Mouse (Mus musculus): ENCODE data around the gene Map2k5. TPM values are rescaled to one million over a fixed set of nuclear protein-coding genes. Genes with fewer than 3 reads are reported as not detected.

The Map2k5 gene
- total RNA-seq, 2 experiments from 2014 or later: 13.4 to 15.1 TPM

DNA sequence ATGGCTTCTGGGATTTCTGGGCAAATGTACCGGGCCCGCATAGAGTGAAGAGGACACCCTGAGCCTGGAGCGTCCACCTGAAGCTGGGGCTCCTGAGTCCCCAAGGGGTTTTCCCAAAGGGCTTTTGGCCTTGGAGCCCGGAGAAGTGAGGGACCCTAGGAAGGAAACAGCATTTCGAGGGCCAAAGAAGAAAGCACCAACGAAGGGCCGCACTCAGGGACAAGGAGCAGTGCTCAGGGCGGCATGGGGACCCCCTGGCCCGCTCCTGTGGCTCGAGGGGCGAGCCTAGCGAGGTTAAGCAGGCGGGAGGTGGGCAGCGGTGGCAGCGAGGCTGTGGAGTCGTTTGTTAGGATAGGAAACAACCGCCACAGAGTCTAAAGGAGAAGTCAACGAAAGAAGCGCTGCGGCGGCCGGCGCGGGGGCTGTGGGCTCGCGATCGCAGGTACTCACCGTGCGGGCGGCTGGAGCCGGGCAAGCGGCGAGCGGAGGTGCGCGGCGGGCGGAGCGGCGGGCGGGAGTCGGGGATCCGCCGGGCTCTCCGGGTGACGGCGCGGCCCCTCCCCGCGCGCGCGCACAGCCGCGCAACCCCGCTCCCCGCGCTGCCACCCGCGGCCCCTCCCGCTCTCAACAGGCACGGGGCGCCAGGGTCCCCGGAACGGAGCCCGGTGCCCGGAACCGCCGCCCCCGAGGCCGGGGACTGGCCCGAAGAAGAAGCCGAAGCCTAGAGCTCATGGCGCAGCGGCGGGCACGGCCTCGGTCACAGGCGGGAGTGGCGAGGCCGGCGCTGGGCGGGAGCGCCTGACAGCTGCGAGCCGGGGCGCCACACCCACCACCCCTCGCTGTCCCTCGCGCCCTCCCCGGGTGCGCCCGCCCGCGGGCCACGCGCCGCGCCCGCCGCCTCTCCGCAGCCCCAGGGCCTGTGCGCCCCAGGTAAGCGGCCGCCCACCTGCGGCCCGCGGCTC lies 229.0 kb downstream of the Map2k5 start, which contains the start of gene Skor1:
Gene Skor1 (minus strand): TSS at position 552 of the 962 bp plus-strand sequence.
- intact Hi-C loops (cut with DNase I): no loop called here
- no peak for DNase-seq

DNA sequence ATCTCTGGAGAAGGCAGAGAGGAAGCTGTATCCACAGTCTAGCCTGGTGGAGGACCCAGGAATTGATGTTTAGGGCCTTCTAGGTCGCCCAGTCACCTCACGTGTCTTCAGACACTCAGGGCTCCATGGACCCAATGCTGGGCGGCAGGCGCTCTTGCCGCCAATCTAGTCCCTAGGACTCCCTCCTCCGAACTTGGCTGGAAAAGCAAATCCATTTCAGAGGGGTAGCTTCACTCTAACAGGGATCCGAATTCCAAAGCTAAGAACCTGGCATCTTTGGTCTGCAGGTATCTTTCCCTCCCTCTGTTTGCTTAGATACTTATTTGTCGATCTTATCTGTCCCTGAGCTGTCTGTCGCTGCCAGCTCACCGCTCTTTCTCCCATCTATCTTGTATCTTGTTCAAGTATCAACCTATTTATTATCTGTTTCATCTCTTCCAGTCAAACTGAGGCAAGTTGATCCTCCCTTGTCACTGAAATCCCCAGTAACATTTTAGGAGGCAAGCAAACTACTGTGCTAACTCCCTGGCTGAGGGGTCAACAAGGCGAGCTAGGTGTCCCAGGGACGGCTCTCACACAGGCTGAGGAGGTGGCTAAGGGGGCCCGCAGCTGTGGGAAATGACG lies 229.8 kb downstream of the Map2k5 start:
- intact Hi-C loops (cut with DNase I): no loop called here
- no peak for DNase-seq

DNA sequence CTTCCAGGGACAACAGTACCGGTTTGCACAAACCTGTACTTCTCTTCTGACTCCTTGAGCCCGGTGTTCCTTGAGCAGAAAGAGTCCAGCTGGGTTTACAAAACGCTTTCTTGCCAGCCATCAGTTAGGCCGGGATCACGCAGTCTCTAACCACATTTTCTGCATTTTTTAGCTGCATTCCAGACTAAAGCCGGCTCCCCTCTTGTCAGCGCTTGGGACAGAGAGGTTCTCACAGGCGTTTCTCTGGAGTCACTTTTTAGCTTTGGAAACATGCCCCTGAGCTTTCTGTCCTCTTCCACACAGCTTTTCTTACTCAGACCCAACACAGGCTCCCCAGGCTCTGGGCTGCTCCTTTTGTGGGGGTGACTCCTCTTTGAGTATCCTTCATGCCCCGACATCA lies 230.4 kb downstream of the Map2k5 start:
- intact Hi-C loops (cut with DNase I): no loop called here
- DNase-seq: no peak

DNA sequence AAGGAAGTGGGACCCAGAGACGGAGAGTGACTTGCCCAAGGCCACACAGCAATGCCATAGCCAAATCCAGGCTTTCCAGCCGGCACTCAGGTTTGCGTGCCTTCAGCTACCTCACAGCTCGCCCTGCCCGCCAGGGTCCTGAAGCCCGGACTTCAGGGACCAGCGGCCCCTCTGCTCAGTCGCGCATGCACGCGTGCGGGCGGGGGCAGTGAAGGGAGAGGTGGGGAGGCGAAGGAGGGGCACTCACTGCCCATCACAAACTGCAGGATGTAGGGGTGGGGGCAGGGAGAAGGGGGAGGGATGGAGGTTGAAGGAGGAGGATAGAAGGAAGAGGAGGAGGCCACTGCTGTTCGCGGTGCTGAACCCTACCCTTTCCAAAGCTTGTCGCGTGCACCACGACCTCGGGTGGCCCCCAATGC lies 230.8 kb downstream of the Map2k5 start:
- no peak for DNase-seq
- intact Hi-C loops (cut with DNase I): no loop called here

DNA sequence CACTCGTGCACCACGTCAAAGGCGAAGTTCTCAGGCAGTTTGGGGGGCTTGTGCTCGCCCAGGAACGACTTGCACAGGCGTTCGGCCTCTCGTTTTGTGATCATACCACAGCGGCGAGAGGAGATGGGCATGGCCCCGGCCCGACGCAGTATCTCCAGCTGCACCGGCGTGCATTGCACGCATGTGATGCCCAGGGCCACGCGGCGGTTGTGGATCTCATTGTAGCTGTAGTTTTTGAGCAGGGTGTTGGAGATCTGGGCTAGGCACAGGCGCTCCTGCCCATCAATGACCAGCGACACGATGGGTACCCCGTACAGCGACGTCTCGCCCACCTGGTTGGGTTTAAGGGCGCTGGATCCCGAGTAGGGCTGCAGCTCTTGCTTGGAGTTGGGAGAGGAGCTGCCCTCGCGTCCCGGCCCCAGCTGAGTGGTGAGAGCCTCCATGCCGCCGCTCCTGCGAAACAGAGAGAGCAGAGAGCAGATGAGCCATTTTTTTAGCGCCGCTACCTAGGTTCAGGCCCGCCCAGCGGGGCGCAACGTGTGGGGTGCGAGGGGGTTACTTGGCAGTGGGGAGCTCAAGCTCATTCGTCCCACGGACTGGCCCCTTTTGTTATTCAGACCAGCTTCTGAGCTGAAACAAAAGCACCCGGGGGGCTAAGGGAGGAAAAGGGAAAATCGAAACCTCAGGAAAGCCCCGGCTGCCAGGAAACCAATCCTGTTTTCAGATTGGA lies 231.4 kb downstream of the Map2k5 start:
- intact Hi-C loops (cut with DNase I): no loop called here
- no peak for DNase-seq

DNA sequence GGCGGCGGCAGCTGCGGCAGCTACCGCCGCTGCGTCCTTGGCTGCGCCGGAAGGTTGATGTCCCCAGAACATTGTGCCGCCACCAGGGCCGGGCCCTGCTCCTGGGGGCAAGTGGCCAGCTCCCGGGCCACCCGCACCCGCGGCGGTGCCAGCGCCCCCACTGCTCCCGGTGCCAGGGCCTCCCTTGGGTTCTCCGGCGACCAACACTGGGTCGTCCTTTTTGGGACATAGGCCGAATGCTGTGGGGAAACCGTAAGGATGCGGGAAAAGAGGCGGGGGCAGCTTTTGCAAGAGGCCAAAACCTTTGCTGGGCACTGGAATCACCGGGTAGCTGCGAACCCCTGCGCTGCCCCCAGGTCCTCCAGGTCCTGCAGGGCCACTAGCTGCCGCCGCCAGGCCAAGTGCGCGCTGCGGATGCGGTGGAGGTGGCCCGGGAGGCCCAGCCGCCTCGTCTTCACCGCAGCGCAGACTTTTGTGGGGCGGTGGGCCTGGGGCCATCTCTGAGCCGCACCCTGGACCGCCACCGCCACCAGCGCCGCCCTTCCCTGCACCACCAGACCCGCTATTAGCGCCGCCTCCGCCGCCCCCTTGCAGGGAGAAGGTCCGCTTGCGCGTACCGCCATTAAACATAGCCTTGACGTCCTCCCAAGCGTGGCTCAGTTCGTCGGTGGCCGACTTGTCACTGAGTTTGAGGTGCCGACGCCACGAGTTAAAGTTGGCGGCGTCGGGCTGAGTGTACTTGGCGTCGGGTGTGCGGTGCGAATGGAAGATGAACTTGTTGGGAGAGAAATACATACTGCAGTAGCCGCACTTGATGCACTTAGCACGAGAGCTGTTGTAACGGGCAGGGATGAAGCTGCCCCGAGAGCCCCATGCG lies 232.2 kb downstream of the Map2k5 start:
- intact Hi-C loops (cut with DNase I): no loop called here
- no peak for DNase-seq

DNA sequence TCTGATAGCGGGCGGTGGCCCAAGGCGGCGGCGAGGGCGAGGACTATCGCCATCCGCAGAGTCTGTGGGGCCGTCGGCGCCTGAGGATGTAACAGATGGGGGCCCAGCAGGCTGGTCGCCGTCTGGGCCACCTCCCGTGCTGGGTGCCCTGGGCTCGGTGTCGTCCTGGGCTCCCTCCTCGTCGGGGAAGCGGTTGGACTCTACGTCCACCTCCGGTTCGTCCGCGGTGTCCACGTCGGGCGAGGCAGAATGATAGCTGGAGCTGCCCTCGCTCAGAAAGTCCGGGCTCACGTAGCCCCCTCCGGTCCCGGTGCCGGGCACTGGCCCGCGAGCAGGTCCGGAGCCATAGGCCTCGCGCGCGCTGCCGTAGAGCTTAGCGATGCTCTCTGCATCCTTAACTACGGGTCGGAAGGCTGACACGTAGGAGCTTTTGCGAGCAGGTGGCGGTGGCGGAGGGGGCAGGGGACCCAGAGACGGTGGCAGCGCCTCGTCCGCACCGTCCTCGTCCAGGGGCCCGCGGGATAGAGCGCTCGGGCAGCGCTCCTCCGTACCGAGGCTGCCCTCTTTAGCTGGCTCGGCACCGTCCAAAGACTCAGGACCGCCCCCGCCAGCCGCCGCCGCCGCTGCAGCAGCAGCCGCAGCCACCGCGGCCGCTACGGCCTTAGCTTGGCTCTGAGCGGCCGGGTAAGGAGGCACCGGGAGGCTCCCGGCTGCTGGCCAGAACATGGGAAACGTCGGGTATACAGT lies 233.0 kb downstream of the Map2k5 start:
- no peak for DNase-seq
- intact Hi-C loops (cut with DNase I): no loop called here

DNA sequence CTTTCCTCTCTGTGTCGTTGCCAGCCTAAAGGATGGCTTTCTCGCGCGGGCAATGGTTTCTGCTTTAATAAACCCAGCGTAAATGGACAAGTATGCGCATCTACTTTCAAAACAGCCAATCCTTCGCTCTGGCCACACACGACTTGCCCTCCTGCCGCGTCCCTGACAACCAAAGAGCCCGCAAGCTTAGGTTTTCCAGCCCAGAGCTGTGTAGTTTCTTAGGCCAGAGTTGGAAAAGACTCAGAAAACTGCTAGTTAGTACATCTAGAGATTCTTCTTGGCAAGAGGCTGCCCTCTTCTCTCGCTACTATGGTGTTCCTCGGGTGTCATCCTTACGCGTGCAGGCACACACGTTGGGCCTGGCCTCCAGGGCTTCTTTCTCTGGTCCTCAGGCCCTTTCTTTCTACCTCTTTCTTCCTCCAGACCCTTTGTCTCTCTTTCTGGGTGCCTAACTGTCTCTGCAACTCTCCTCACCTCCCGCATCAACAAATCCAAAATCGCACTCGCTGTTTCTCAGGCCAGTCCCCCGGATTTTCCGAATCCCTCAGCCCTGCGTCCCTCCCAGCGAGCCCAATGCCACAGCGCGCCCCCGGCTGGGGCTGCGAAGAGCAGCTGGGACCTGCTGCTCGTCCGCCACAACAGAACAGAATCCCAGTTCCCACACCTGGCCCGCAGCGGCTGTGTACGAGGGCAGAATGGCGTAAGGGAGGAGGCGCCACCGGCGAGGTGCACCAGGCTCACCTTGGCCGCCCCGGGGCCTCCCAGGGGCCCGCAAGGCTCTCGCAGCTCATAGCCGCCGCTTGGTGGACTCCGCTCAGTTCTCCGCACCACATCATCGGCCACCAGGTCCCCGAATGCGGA lies 233.8 kb downstream of the Map2k5 start:
- intact Hi-C loops (cut with DNase I): no loop called here
- no peak for DNase-seq

DNA sequence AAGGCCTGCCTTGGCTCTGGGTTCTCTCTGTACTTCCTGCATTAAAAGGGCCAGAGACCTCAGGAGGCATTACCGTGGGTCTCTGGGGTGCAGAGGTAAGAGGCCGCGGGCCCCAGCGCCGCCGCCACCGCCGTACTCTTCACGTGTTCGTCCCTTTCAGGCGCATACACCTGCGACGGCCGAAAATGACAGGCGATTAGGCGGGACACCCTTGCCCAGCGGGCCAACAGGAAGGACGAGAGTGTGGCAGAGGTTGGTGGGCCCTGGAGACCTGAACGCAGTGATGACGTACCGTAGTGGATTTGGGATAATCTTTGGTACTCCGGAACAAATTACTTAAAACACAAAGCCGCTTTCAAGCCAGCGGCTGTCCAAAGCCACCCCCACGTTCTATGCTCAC lies 234.5 kb downstream of the Map2k5 start:
- intact Hi-C loops (cut with DNase I): no loop called here
- DNase-seq: no peak

DNA sequence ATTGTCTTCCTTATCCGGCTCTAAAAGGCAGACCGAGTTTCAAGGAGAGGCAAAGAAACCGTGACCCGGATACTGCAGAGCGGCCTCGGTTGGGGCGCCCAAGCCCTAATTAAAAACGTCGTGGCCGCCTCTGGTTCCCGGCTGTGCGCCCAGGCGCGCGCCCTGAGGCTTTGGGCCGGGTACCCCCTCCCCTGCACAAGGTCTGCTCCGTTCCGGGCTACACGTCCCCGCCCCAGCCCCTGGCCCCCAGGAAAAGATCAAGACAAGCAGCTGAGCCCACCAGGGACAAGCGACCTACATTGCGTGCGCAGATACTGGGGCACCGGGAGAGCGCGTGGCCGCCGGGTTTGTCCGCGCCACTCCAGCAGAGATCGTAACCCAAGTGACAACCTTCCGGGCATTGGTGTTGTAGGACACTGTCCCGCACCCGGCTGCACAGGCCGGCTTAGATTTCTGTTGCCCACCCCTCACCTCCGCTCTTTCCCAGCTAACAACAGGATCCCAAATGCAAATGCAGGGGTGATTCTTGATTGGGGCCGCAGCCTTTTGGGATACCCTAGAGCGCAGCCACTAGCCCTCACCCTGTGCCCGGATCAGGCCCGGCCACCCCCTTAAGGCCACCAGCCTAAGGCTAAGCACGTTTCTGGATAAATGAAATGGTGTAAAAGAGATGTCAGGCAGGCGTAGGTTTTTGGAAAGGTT lies 235.2 kb downstream of the Map2k5 start:
- DNase-seq: no peak
- intact Hi-C loops (cut with DNase I): no loop called here

DNA sequence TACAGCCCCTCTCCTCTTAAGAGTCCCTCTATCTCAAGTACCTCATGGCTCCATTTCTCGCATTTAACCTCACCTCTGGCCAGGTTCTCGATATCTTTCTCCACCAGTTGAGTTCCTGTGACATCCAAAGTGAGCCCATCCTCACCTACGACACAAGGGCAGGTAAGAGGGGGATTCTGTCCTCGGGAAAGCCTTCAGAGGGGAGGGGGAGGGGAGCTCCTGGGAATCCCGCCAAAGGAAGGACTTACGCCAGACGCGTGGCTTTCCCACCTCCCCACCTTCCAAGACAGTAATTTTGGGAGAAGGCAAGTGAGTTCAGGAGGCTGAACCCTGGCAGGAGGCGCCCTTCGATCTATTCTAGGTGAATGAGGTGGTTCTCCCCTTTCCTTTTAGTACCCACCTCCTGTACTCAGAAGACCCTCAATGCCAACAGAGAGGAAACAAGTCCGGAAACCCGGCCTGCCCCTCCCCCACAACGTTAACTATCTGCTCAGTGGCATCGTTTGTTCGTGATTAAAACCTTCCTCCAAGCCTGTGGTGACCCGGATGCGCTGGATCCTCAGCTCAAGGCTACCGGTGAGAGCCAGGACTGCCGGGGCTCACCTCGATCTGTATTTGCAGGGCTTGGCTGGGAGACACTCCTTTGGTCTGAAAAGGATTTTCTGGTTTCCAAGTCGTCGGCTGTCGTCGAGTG lies 235.9 kb downstream of the Map2k5 start:
- intact Hi-C loops (cut with DNase I): no loop called here

DNA sequence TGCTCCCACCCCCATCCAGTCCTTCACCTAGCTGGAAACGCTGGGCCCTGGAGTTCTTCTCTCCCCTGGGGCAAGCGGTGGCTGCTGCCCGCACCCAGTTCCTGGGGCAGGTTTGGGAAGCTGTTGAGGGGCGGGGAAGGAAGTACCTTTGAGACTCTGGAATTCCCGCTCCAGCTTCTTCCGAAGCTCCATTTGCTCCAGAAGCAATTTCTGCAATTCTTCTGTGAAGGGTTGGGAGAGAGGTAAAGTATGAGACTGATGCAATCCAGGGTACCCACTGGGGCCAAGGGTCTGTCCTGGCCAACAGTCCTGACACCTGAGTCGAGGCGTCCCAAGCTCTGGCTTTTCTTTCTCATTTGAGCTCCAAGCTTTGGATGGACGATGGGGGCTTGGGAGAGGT lies 237.5 kb downstream of the Map2k5 start:
- intact Hi-C loops (cut with DNase I): no loop called here
- DNase-seq: no peak

More for the DNA sequence above, 235.9 kb downstream of the Map2k5 start:
- no peak for DNase-seq

DNA sequence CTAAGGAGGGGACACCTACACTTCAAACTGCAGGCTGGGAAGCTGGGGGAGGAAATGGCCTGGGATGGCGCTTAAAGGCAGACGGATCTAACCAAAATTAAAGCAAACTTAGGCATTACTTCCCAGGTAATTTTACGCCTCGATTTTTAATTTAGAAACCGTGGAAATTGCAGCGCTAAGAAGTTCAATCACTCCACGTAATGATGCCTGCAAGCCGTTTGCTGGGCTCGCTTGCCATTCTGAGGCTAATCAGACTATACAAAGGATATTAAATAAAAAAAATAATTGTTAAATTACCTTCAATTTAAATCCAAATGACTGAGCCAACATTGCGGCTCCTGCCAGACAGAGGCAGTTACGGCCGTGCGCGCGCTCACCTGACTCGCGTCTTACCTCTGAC lies 238.0 kb downstream of the Map2k5 start:
- no peak for DNase-seq
- intact Hi-C loops (cut with DNase I): loop anchor here (5.0 kb wide), 1 partner anchor 703 kb away; no protein-coding TSS in a partner anchor

DNA sequence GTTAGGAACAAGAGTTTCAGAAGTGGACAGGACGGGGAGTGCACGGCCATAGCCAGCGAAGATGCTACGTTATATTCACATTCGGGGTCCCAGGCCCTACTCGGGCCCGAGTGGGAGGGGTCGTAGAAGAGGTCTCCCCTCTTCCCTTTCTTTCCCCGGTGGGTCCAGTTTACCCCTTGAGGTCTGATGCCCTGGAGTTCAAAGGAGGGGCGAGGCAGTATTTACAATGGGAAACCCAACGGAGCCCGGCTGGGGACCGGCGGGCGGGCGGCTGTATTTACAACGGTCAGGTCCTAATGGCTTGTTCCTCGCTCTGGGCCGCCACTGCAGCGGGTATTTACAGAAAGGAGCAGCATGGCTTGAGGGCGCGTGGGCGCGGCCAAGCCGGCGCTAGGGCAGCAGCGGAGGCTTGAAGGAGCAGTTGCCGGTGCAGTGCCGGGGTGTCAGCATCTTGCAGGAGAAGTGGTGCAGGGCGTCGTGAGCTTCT lies 239.2 kb downstream of the Map2k5 start:
- intact Hi-C loops (cut with DNase I): loop anchor here (5.0 kb wide), 1 partner anchor 704 kb away; no protein-coding TSS in a partner anchor
- no peak for DNase-seq

DNA sequence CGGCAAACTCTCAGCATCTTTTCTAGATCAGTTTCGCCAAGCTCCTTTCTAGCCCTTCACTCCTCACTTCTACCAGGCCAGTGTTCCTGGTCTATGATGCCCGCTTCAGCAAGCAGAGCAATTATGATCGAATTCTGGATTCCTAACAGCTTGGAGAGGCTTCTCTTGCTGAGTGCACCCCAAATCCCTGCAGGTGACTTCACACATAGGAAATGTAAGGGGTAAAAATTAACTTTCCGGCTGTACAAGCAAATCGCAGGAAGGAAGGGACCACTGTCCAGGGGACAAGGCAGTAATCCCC lies 240.1 kb downstream of the Map2k5 start:
- DNase-seq: no peak
- intact Hi-C loops (cut with DNase I): loop anchor here (5.0 kb wide), 1 partner anchor 705 kb away; no protein-coding TSS in a partner anchor

DNA sequence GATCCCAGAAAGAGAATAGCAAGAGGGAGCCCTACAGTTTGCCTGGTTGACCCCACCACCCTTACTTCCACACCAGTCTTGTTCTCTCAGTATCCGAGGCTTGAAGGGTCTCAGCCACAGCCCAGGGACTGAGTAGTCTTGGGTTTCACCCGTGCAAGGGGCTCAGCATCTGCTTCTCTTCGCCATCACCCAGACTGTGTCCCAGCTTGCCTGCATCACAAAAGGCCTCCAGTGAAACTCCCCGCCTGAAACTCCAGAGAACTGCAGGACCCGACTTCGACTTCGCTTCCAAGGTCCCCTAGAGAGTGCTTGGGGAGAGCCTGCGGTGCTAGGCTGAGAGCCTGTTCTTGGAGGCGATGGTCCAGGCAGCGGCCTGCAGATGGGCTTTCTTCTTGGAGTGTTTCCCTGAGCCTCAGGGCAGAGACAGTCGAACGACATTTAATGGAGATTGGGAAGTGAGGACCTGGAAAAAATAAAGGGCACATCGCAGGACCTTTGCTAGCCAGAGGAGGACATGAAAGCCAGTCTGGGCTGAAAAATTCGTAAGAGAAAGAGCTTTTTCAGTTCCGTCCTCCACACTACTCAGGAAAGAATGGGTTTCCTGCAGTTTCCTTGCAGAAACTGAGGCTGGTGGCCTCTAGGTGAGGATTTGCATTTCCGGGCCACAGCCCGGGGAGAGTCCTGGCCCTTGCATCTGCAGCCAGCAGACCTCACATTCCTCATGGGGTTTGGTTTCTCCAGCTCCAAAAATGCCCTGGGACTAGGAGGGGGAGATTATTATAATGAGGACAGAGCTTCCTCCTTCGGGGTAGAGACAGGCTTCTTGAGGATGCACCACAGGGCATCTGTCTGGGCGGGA lies 240.7 kb downstream of the Map2k5 start:
- no peak for DNase-seq
- intact Hi-C loops (cut with DNase I): loop anchor here (1.0 to 5.0 kb wide), 2 partner anchors 325 to 705 kb away; no protein-coding TSS in a partner anchor

Measured in gastrocnemius, postnatal 36 days (tissue).